ENCODE assay signal across 9 mouse cellular contexts in genomic region chr1:39839217-39839616, GRCm38 (mm10). TPM values are rescaled to one million over a fixed set of nuclear protein-coding genes. Genes with fewer than 3 reads are reported as not detected.
DNase-seq lines count a peak whose midpoint lies in the region; ATAC-seq and TF ChIP-seq lines count a peak whose summit lies in the region.
"Had no signal": no experiment of that assay in that cellular context is flagged by ENCODE, and none has a peak within 500 bp of the region (broad histone marks: within the 10 kb centered on the region; RNA-seq: fewer than 3 reads in every experiment).

No protein-coding gene starts in this region.

- peak; percentile 81 for ATAC-seq in hindbrain, embryonic 11.5 days (ENCODE audit: low FRiP score)
- peak; percentile 84 for ATAC-seq in midbrain, embryonic 11.5 days (ENCODE audit: low FRiP score)
- ATAC-seq: inflammation-experienced regulatory T-cells, adult 6 months had no signal

- H3K36me3 ChIP-seq in hindbrain, embryonic 11.5 days (ENCODE audit: control insufficient read depth, insufficient read depth, low read length): no peaks in the 10 kb centered on the region
- H3K36me3 ChIP-seq in midbrain, embryonic 11.5 days (ENCODE audit: control insufficient read depth, insufficient read depth, low read length): no peaks in the 10 kb centered on the region

- H3K4me3 ChIP-seq in hindbrain, embryonic 11.5 days (ENCODE audit: low read depth, low read length): no peak overlapping the region
- H3K4me3 ChIP-seq in midbrain, embryonic 11.5 days (ENCODE audit: low read depth, low read length): no peak overlapping the region
- H3K4me3 ChIP-seq: erythroblast, embryonic 14.5 days had no signal

- H3K27me3 ChIP-seq in hindbrain, embryonic 11.5 days (ENCODE audit: control insufficient read depth, insufficient read depth, low read length): no peaks in the 10 kb centered on the region
- no peaks in the 10 kb centered on the region for H3K27me3 ChIP-seq in midbrain, embryonic 11.5 days (ENCODE audit: control insufficient read depth, insufficient read depth, low read length)

- DNase-seq in brain, embryonic 14.5 days (ENCODE audit: low read depth): peak; percentile 75
- peak; percentile 43 for DNase-seq in embryo, embryonic 10.5 days (ENCODE audit: low spot score)
- DNase-seq in hindbrain, embryonic 11.5 days (ENCODE audit: low spot score): peak; percentile 53
- peak; percentile 88 for DNase-seq in midbrain, embryonic 11.5 days (ENCODE audit: low spot score, missing footprints)
- no peak for DNase-seq in ovary, adult 18-20 months (ENCODE audit: low spot score)
- no peak for DNase-seq in right cerebral cortex, adult 18-20 months
- DNase-seq in layer of hippocampus, adult 9-10 months (ENCODE audit: low spot score): no peak

- H3K4me1 ChIP-seq in hindbrain, embryonic 11.5 days (replicated peaks; ENCODE audit: control insufficient read depth, insufficient read depth, low read length): no peaks in the 10 kb centered on the region
- peaks cover 6% of the 10 kb centered on the region for H3K4me1 ChIP-seq in midbrain, embryonic 11.5 days (ENCODE audit: control insufficient read depth, insufficient read depth, low read length)

- H3K27ac ChIP-seq in hindbrain, embryonic 11.5 days (ENCODE audit: low read depth, low read length): peak overlapping the region; percentile 1; the same call in 1 of the 2 replicates
- H3K27ac ChIP-seq in midbrain, embryonic 11.5 days (ENCODE audit: low read depth, low read length): no peak overlapping the region

- no peak overlapping the region for H3K9ac ChIP-seq in hindbrain, embryonic 11.5 days (ENCODE audit: low read depth, low read length)
- H3K9ac ChIP-seq in midbrain, embryonic 11.5 days (ENCODE audit: low read length): no peak overlapping the region

- TF ChIP-seq POLR2A in brain, embryonic 14.5 days (IDR thresholded peaks at IDR 0.05; ENCODE audit: borderline replicate concordance, extremely low read depth, insufficient read depth, insufficient read length, poor library complexity, severe bottlenecking): no peak

- H3K9me3 ChIP-seq in hindbrain, embryonic 11.5 days (ENCODE audit: control insufficient read depth, low read length): no peaks in the 10 kb centered on the region
- H3K9me3 ChIP-seq in midbrain, embryonic 11.5 days (ENCODE audit: control insufficient read depth, low read length): no peaks in the 10 kb centered on the region

- no peak for TF ChIP-seq CTCF in brain, embryonic 14.5 days (IDR thresholded peaks at IDR 0.05; ENCODE audit: borderline replicate concordance, extremely low read depth, insufficient read depth, insufficient read length)

- WGBS in hindbrain, embryonic 11.5 days: 35% methylated on average over 10 of the region's 10 CpGs
- 61% methylated on average over 10 of the region's 10 CpGs for WGBS in midbrain, embryonic 11.5 days

- H3K4me2 ChIP-seq in hindbrain, embryonic 11.5 days (replicated peaks; ENCODE audit: low read depth, low read length): no peak overlapping the region
- no peak overlapping the region for H3K4me2 ChIP-seq in midbrain, embryonic 11.5 days

RNA-seq across cellular contexts. Expression of gene Gm3646, which starts 34.1 kb away (rescaled TPM):
- not detected in 2 replicates for polyA plus RNA-seq in brain, embryonic 14.5 days (2012; rRNA removed)
- polyA plus RNA-seq in hindbrain, embryonic 11.5 days (2014; fragmentation: Nextera tagmentation; extraction: Ambion mirVana): not detected in 2 replicates
- polyA plus RNA-seq in midbrain, embryonic 11.5 days (2014; fragmentation: Nextera tagmentation; extraction: Ambion mirVana): not detected in 2 replicates
- polyA plus RNA-seq: erythroblast, embryonic 14.5 days; inflammation-experienced regulatory T-cells, adult 6 months had no signal

Comparison
In these comparisons a context has a peak if more than half of its experiments do, and no peak if none do; other contexts are left out.
1. DNase-seq: peak in brain, embryonic 14.5 days (single experiment), embryo, embryonic 10.5 days (single experiment), hindbrain, embryonic 11.5 days (single experiment) and midbrain, embryonic 11.5 days (single experiment); none in ovary, adult 18-20 months (single experiment), right cerebral cortex, adult 18-20 months (single experiment) and layer of hippocampus, adult 9-10 months (single experiment).